Mouse (Mus musculus) frontal cortex, postnatal 14 days (tissue): ENCODE measurements around the gene Gm3250.
"Not testable (repeated sequence)": the region's sequence is repeated elsewhere in the genome, so short reads cannot be mapped to it uniquely, and the experiment has no call there.

ENCODE experiments used
- DNase-seq, 2 experiments: peaks; one replicate each; pipeline ENCODE4 v3.0.0; 2022; ENCODE audit warnings: low spot score in 2 of 2

Gm3250 gene

GRCm38 (mm10) chr10:77782442-77782841, at the start of gene Gm3250:
TSS of gene Gm3250 (minus strand) at chr10:77782542.
- not testable (repeated sequence) for DNase-seq

GRCm38 (mm10) chr10:77826951-77827350, 44.6 kb upstream of the Gm3250 start, which contains the start of gene Krtap10-4:
TSS of gene Krtap10-4 (minus strand) at chr10:77827095.
- no peak for DNase-seq

DNA sequence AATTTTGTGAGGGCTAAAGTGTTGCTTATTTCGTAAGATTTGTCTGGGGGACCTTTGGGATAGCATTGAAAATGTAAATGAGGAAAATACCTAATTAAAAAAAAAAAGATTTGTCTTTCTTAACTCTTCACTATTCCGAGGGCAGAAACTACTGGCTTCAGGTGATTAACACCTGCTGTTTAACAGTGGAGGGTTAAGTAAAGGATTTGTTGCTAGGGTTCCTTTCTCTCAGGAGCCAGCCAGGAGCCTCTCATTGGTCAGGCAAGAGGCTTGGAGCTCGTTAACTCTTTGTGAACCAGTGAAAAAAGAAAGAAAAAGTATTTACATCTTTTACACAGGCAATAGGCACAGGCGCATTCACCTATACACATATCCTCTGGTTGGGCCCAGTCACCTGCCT, 36.9 kb upstream of the Gm3250 start:
- no peak for DNase-seq

DNA sequence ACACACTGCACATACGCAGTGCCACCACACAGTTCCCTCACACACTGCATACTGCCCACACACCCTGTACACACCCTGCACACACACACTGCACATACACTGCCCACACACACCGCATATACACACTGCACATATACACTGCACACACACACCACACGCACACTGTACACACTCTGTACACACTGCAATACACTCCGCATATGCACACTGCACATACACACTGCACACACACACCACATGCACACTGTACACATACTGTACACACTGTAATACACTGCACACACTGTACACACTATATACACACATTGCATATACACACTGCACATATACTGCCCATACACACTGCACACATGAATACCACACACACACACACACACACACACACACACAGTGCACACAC, 36.2 kb upstream of the Gm3250 start:
- DNase-seq, result no peak

GRCm38 (mm10) chr10:77815514-77815913, 33.2 kb upstream of the Gm3250 start:
- no peak for DNase-seq

DNA sequence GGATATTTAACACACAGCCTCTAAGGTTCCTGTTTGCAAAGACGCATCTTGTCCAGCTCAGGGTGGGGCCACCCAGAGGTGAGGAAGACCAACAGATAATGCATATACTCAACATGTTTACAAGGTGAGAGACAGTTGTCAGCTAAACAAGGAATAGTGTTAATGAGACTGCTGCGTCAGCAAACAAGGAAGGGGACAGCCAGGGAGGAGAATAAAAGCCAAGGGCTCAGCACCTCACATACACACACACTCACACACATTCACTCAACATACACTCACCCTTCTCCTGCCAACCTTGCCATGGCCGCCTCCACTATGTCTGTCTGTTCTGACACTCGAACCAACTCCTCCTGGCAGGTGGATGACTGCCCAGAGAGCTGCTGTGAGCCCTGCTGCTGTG, 32.0 kb upstream of the Gm3250 start, which contains the start of gene Gm2696:
Gene Gm2696 (plus strand): TSS at position 301 of the 400 bp plus-strand sequence.
- DNase-seq, result no peak

DNA sequence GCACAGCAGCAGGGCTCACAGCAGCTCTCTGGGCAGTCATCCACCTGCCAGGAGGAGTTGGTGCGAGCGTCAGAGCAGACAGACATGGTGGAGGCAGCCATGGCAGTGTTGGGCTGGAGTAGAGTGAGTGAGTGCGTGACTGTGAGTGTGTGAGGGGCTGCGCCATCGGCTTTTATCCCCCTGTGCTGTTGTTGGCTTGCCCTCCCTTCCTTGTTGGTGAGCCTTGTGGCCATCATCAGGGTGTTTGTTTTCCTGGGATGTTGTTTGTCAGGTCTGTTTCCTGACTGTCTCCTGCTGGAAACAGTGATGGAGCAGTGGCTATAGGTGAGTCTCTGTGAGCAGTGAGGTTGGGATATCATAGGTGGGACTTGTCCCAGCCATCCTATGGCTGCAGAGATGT, 29.4 kb upstream of the Gm3250 start, which contains the start of gene Gm9507:
Gene Gm9507 (minus strand): TSS at position 101 of the 400 bp plus-strand sequence.
- DNase-seq, result no peak

- DNase-seq, result no peak
Observed at GRCm38 (mm10) chr10:77804095-77804494, 21.8 kb upstream of the Gm3250 start.

DNA sequence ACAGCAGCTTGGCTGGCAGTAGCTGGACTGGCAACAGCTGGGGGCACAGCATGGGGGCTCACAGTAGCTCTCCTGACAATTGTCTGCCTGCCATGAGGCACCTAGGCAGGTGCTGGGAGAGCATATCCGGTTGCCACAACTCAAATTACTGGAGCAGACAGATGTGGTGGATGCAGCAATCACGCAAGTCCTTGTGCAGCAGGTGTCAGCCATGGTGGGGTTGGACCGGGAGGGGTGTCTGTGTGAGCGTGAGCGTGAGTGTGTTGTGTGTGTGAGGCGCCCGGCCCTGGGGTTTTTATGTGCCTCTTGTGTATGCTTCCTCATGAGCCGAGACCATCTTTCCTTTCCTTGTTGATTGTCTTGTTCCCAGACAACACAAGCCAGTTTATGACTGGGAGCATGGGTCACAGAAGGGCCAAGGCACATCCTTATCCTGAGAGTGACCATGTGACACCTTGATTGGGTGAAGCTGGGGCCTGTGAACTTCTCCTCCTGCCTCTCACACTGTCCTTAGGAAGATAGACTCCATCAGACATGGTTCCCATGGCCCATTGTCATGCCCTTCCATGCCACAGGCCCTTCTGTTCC, 16.7 kb upstream of the Gm3250 start, which contains the start of gene Gm19668:
Gene Gm19668 (minus strand): TSS at position 213 of the 588 bp plus-strand sequence.
- DNase-seq, result no peak

GRCm38 (mm10) chr10:77798164-77798920, 16.0 kb upstream of the Gm3250 start:
- not testable (repeated sequence) for DNase-seq

DNA sequence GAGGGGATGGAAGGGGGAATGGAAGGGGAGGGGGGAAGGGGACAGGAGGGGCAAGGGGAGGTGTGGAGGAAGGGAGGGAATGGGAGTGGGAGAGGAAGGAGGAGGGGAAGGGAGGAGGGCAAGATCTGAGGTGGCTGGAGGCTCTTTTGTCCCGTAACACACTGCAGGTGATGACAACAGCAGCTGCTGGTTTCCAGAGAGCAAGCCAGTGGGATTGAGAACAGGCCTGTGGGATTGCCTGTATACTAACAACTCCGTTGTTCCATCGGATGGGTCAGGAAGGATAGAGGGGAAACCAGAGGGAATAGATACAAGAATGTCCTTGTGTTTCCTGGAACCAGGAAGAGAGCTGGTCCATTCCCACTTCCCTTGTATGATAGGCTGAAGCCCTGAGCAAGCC, 15.3 kb upstream of the Gm3250 start:
- DNase-seq, result no peak

- no peak for DNase-seq
Observed at GRCm38 (mm10) chr10:77794976-77795375, 12.6 kb upstream of the Gm3250 start, which contains the start of gene Gm9639. TSS of gene Gm9639 (minus strand) at chr10:77795076.

DNA sequence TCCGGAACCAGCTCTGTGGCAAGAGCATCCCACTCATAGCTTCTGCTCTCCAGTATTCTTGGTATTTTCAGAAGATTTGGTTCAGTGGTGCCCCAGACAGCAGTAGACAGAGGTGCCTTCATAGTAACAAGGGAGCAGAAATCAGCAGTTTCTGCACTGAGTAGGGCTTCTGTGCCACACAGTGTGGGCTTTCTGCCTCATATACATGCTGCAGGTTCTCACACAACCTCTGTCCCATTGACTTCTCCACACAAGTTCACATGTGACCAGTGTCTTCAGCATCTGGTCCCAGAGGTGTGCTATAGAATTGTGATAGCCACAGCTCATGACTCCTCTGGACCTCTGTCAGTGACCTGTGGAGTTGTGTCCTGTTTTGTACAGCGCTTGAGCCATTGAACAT, 6.3 kb upstream of the Gm3250 start:
- DNase-seq, result no peak

GRCm38 (mm10) chr10:77787876-77788275, 5.5 kb upstream of the Gm3250 start, which contains the start of gene Gm7137:
TSS of gene Gm7137 (minus strand) at chr10:77788200.
- not testable (repeated sequence) for DNase-seq

- DNase-seq, result not testable (repeated sequence)
Observed at GRCm38 (mm10) chr10:77783396-77783795, 1.1 kb upstream of the Gm3250 start.

- DNase-seq, result not testable (repeated sequence)
Observed at GRCm38 (mm10) chr10:77776844-77777243, 5.5 kb downstream of the Gm3250 start, which contains the start of gene Gm7138. TSS of gene Gm7138 (minus strand) at chr10:77776944.

- not testable (repeated sequence) for DNase-seq
Observed at GRCm38 (mm10) chr10:77772142-77772541, 10.2 kb downstream of the Gm3250 start.

- not testable (repeated sequence) for DNase-seq
Observed at GRCm38 (mm10) chr10:77771225-77771624, 11.1 kb downstream of the Gm3250 start, which contains the start of gene Gm3238. TSS of gene Gm3238 (minus strand) at chr10:77771325.

GRCm38 (mm10) chr10:77769727-77770126, 12.6 kb downstream of the Gm3250 start:
- no peak for DNase-seq

- DNase-seq, result not testable (repeated sequence)
Observed at GRCm38 (mm10) chr10:77759582-77759981, 22.8 kb downstream of the Gm3250 start, which contains the start of gene Gm3233. TSS of gene Gm3233 (minus strand) at chr10:77759682.

- no peak for DNase-seq
Observed at GRCm38 (mm10) chr10:77753448-77753847, 28.9 kb downstream of the Gm3250 start.

DNA sequence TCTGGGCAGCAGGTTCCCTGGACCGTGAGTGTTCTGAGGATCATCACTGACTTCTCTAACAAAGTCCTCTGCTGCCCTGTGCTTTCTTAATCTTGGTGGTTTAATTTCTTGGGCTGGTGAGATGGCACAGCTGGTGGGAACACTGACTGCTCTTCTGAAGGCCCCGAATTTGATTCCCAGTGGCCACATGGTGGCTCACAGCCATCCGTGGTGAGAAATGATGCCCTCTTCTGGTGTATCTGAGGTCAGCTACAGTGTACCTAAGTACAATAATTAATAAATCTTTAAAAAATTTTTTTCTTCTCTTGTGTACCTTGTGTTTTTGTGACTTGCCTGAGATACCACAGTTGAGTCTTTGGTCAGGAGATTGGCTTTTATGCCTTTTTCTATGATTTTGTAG, 30.0 kb downstream of the Gm3250 start:
- not testable (repeated sequence) for DNase-seq
